Mouse (Mus musculus) WW6 (cell line): ENCODE data around the gene Sec14l2.

Experiments used
- DNase-seq: peaks from one replicate; pipeline ENCODE4 v3.0.0-alpha.2; 2013; ENCODE audit warnings: low read depth, low spot score

Gene Sec14l2

DNA sequence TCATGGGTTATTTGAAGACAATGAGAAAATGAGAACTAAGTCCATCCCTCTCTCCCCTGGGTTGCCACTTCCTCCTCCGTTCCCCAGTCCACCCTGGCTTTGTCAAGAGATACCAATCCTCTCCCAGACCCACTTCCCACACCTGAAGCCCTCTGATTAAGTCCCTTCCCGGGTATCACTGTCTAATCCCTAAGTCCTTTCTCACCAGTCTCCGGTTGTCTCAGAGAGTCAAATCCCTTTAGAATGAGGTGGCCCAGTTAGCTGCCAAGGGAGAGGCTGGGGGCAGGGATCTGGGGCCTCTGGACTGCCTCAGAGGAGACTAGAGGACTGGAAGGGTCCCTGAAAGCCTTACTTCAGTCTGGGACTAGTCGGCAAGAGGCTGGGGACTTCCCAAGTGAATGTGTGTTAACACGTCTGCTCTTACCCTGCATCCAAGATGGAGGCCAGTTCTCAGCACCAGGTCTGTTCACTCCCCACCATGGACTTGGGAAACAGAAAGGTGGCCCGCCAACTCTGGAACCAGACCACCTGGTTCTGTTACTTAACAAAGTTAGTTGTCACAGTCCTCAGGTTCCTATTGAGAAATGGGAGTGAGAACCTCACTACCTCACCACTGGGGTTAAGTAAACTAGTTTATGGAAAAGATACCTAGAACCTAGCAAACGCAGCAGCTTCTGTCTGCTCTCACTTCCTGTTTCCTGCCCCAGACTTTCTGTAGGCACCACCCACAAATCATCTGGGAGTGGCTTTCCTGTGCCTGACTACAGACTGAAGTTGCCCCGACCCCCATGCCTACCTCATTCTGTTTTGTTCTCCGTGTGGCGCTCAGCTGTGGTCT, at the start of gene Sec14l2:
TSS of gene Sec14l2 (minus strand) at position 674 of the 838 bp plus-strand sequence.
- DNase-seq, result no peak

- DNase-seq, result no peak
Observed at GRCm38 (mm10) chr11:4166467-4167090, 43.4 kb upstream of the Sec14l2 start.

- DNase-seq, result no peak
Observed at GRCm38 (mm10) chr11:4164701-4165100, 41.5 kb upstream of the Sec14l2 start.

- no peak for DNase-seq
Observed at GRCm38 (mm10) chr11:4160758-4161480, 37.7 kb upstream of the Sec14l2 start.

DNA sequence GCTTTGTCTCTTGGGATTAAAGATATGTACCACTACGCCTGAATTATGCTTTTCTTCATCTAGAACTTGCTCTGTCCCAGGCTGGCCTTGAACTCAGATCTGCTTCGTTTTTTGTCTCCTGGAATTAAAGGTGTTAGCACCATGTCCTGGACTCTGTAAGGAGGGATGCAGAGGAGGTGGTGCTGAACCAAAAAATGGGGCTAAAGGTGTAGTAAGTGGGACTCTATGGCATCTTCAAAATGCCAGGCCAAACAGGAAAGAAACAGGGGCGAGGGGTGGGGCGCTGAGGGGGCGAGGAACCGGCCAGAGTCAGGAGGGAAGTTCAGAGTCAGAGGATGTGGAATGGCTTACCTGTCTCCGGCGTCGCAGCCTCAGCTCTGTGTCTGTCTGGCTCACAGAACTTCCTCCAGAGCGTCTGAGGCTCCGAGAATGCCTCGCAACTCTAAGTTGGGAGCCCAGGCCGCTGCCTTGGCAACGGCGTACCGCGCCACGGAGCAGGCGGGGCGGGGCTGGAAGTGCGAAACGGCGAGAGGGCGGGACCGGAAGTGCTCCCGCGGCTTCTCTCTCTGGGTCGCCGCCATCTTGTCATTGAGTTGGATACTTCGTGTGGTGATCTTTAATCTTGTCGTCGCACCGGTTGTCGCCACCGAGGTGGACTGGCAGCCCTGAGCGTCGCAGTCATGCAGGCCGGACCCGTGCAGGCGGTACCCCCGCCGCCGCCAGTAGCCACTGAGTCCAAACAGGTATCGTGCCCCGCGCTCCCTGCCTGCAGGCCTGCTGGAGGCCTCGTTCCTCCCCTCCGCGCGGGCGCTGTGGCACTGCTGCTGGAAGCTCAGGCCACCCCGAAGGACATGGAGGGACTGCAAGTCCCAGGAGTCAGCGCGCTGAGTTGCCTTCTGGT, 36.8 kb upstream of the Sec14l2 start, which contains the start of the genes Ccdc157 and Sf3a1:
TSS of gene Ccdc157 (minus strand) at position 486 of the 901 bp plus-strand sequence.
TSS of gene Sf3a1 (plus strand) at position 543 of the 901 bp plus-strand sequence.
- DNase-seq, result peak; percentile 93

DNA sequence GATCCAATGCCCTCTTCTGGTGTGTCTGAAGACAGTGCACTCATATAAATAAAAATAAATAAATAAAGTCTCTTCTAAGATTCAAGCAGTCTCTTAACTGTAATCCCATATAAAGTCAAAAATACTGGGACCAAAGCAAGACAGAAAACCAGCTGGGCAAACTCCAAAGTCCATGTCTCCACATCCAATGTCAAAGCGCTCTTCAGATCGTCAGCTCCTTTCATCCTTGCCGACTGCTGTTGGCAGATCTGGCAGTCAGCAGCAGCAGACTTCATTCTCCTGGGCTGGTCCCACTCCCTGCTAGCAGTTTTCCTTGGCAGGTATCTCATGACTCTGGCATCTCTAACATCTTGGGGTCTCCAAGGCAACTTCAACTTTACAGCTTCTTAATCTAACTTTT, 35.5 kb upstream of the Sec14l2 start:
- DNase-seq, result no peak

DNA sequence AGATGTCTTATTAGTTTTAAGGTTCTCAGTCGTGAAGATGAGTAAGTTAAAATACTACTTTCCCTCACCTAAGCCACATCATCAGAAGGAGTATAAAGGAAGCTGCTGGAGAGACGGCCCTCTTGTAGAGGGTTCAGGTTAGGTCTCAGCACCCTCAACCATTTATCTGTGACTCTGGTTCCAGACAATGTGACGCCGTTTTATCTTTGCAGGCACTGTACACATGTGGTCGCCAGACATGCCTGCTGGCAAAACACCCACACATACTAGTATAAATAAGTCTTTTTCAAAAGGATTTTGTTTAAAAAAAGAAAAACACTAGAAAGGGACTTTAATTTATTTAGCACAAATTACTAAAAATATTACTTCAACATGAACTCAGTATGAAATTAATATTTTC, 32.4 kb upstream of the Sec14l2 start:
- DNase-seq, result no peak

GRCm38 (mm10) chr11:4153694-4154093, 30.5 kb upstream of the Sec14l2 start:
- no peak for DNase-seq

DNA sequence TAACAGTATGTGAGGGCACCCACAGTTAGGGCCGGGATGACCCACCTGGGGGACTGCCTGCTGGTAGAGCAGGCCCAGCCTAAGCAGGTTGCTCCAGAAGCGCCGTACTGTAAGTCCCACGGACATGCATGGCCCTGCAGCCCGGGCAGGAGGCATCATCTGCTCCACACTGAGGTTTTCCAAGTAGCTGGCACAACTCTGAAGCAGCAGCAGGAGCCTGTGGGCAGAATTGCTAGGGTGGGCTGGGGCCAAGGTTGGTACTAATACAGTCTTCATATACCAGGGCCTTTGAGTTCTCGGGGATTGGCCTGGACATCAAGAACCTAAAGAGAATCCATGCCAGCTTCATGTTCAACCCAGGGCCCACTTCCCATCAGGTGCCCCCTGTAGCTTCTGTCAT, 26.7 kb upstream of the Sec14l2 start:
- DNase-seq, result no peak

DNA sequence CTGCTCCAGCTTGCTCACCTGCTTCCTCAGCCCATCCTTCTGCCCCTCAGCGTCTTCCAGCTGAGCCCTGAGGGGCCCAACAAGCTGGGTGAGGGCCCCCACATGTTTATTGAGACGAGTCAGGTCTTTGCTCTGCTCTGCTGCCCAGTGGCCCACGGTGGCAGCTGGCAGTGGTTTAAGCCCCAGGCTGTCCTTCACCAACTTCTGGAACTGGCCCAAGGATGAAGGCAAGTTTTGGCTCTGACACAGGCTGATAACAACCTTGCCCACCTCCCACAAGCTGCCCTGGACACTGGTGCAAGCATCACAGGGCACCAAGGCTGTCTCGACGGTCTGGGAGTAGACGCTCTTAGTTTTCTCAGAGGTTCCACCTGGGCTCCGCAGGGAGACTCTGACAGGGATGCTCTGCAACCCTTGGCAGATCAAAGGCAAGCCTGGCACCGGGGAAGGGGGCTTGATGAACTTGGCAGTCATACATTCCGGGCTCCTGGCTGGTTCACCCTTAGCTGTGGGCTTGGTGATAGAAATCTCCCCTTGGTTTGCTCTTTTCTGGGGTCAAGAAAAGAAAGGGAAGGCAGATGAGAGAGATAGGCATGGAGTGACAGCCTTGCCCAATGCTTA, 25.4 kb upstream of the Sec14l2 start:
- no peak for DNase-seq

- no peak for DNase-seq
Observed at GRCm38 (mm10) chr11:4148120-4148519, 24.9 kb upstream of the Sec14l2 start.

DNA sequence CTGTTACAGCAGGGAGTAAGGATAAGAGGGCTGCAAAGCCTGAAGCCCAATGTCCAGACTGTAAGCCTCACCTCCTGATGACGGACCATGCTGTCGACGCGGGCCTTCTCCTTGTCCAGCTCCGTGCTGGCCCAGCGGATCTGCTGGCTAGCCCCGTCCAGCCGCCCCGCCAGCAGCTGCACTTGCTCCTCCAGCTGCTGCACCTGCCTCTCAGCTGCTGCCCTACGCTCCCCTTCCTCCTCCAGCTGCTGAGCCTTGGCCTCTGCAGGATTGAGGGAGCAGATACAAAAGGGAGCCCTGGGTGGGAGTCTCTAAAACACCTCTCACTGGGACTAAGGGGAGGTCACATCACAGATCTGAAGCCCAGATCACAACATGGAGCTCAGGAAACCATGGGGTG, 23.9 kb upstream of the Sec14l2 start:
- no peak for DNase-seq

GRCm38 (mm10) chr11:4146381-4146780, 23.2 kb upstream of the Sec14l2 start:
- no peak for DNase-seq

DNA sequence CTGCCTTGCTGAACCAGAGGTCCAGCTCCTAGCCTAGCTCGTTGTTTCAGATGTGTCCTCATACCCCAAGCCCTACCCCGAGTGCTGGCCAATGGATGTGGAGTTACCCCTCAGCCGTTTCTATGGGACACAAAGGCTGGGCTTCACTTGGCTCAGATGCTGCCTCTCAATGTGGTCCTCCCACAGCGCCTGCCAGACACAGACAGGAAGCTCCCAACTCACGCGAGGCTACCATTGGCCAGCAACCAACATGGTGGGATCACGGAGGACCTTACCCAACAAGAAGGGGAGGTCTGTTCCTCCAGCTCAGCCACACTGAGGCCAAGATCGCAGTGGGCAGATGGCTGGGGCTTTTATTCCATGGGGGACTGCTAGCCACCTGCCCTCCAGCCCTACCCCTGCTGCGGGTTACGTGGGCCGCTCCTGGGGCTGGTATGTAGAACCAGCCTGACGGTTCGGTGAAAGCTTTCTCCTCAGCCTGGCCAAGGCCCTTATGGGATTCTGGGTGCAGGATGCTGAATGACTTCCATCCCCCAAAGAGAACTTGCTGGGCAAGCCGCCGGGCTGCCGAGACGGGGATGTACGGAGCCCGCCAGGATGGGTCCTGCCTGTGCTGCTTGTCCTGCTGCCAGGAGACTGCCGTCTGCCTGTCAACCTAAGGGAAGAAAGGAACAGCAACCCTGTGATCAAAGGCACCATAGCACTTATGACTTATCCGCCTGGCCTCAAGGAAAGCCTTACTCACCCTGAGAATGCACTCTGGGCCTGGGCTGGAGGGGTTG, 20.3 kb upstream of the Sec14l2 start:
- no peak for DNase-seq

DNA sequence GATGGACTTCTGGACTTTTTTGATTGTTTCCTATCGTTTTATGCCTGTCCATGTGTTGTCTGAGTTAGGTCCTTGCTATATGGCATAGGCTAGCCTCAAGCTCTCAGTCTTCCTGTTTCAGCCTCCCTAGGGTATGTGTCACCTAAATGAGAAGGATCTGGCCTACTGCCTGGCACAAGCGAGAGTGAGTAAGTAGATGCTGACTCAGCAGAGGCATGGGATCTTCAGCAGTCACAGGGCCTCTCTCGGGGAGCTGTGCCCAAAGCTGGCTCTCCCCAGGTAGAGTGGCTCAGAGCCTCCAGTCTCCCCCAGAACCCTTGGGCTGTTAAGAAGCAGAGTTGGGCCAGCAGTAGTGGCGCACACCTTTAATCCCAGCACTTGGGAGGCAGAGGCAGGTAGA, 19.1 kb upstream of the Sec14l2 start:
- DNase-seq, result no peak

- DNase-seq, result no peak
Observed at GRCm38 (mm10) chr11:4141505-4141904, 18.3 kb upstream of the Sec14l2 start.

- no peak for DNase-seq
Observed at GRCm38 (mm10) chr11:4138964-4139363, 15.7 kb upstream of the Sec14l2 start.

- peak; percentile 83 for DNase-seq
Observed at GRCm38 (mm10) chr11:4134986-4135935, 12.0 kb upstream of the Sec14l2 start, which contains the start of gene Rnf215. TSS of gene Rnf215 (plus strand) at chr11:4135202.

DNA sequence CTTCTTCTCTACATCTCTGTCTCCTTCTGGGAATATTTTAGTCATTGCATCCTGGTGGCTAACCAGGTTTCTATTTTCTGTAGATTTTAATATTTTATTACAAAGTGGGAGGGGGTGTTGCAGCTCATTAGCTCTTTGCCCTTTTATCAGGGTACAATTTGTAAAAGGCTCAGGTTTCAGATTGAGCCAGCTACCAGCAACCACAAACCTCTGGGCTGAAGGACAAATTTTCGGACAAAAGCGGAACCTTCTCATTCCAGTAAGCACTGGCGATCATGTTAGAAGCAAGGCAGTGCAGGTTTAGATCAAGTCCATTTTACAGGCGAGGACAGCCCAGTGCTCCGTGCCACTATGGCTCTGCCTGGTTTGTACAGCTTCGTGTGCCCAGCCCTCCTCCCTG, 11.2 kb upstream of the Sec14l2 start:
- DNase-seq, result no peak
